Mouse (Mus musculus) hindbrain, embryonic 10.5 days (tissue): ENCODE results near the gene Rab13. TPM values are rescaled to one million over a fixed set of nuclear protein-coding genes. Genes with fewer than 3 reads are reported as not detected.

Experiments used
- DNase-seq: peaks from one replicate; pipeline ENCODE4 v3.0.0-alpha.2; 2017; ENCODE audit warnings: low spot score
- H3K27ac ChIP-seq: fragments of 300-500 bp; sonication (generic); 2 replicates; pipeline ENCODE4 v1.5.1; 2016; ENCODE audit warnings: mild to moderate bottlenecking, moderate library complexity
- H3K27me3 ChIP-seq: fragments of 300-500 bp; sonication (generic); 2 replicates; pipeline ENCODE4 v1.6.1; 2016; ENCODE audit warnings: mild to moderate bottlenecking; ENCODE audit not compliant: poor library complexity, insufficient read depth, severe bottlenecking
- H3K36me3 ChIP-seq: fragments of 300-500 bp; sonication (generic); 2 replicates; pipeline ENCODE4 v1.6.1; 2016; ENCODE audit warnings: mild to moderate bottlenecking, moderate library complexity
- H3K4me1 ChIP-seq: fragments of 300-500 bp; sonication (generic); replicated peaks from 2 replicates; pipeline ENCODE4 v1.6.1; 2016; ENCODE audit warnings: mild to moderate bottlenecking
- H3K4me3 ChIP-seq: fragments of 300-500 bp; sonication (generic); 2 replicates; pipeline ENCODE4 v1.5.1; 2016; ENCODE audit warnings: mild to moderate bottlenecking, moderate library complexity
- H3K9me3 ChIP-seq: fragments of 300-500 bp; sonication (generic); 2 replicates; pipeline ENCODE4 v1.6.1; 2016; ENCODE audit warnings: mild to moderate bottlenecking, moderate library complexity
- WGBS: fragments of 180-500 bp; shearing (Covaris S2); methylation state at CpG from one replicate; pipeline ENCODE4 v1.1.7; 2016; 5-methylcytosine and 5-hydroxymethylcytosine counted together
- polyA plus RNA-seq: library from polyadenylated mRNA; unstranded; fragments of >200 nt; fragmentation: Nextera tagmentation; extraction: Ambion mirVana; gene quantifications from 2 replicates; pipeline ENCODE4 v1.2.1, GENCODE M21; 2016

The Rab13 gene
- polyA plus RNA-seq, 1 experiment from 2014 or later: 25.5 TPM

DNA sequence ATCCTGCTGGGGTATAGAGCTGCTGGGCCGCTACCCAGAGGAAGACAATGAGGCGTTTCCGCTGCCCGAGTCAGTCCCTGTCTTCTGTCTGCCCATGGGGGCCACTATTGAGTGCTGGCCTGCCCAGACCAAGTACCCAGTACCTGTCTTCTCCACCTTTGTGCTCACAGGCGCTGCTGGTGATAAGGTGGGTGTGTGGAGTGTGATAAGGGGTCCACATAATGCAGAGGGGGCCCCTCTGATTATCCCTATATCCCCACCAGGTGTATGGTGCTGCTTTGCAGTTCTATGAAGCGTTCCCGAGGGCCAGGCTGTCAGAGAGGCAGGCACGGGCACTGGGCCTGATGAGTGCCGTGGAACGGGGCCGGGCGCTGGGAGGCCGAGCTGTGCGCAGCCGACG, 55.5 kb downstream of the Rab13 start:
- H3K36me3 ChIP-seq: peaks cover 70% of the 10 kb centered on the region
- no peak overlapping the region for H3K27ac ChIP-seq
- no peak for DNase-seq
- WGBS: 85% methylated on average over 16 of the region's 16 CpGs
- H3K4me1 ChIP-seq: peaks cover 24% of the 10 kb centered on the region
- no peaks in the 10 kb centered on the region for H3K9me3 ChIP-seq
- H3K27me3 ChIP-seq: no peaks in the 10 kb centered on the region
- H3K4me3 ChIP-seq: no peak overlapping the region

- H3K36me3 ChIP-seq: peaks cover 84% of the 10 kb centered on the region
- no peak for DNase-seq
- WGBS: 93% methylated on average over 8 of the region's 8 CpGs
- H3K27me3 ChIP-seq: no peaks in the 10 kb centered on the region
- H3K27ac ChIP-seq: no peak overlapping the region
- H3K4me1 ChIP-seq: peaks cover 17% of the 10 kb centered on the region
- no peak overlapping the region for H3K4me3 ChIP-seq
- no peaks in the 10 kb centered on the region for H3K9me3 ChIP-seq
Observed at GRCm38 (mm10) chr3:90270784-90271183, 57.3 kb downstream of the Rab13 start.

- H3K27ac ChIP-seq: no peak overlapping the region
- DNase-seq: no peak
- H3K9me3 ChIP-seq: no peaks in the 10 kb centered on the region
- H3K4me1 ChIP-seq: peaks cover 8% of the 10 kb centered on the region; the same call in 1 of the 2 replicates
- no peak overlapping the region for H3K4me3 ChIP-seq
- H3K27me3 ChIP-seq: no peaks in the 10 kb centered on the region
- WGBS: 75% methylated on average over 9 of the region's 9 CpGs
- H3K36me3 ChIP-seq: peaks cover 98% of the 10 kb centered on the region
Observed at GRCm38 (mm10) chr3:90272170-90272569, 58.7 kb downstream of the Rab13 start.

DNA sequence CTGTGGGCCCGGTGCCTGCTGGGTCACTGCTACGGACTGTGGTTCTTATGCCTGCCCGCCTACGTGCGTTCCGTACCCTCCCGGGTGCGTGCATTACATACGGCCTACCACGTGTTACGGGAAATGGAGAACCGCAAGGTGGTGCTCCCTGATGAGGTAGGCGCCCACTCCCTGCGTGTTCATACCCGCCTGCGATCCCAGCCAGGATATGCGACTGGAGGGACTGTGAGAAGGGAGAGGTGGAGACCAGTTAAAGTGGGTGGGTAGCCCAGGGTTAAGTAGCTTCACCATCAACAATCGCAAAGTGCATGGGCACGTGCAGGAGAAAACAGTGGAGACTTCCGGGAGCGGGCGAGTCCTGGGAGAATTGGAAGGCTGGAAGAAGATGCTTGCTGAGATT, 60.4 kb downstream of the Rab13 start:
- no peak for DNase-seq

GRCm38 (mm10) chr3:90275286-90275685, 61.8 kb downstream of the Rab13 start:
- H3K4me3 ChIP-seq: no peak overlapping the region
- H3K4me1 ChIP-seq: peaks cover 5% of the 10 kb centered on the region; the same call in 1 of the 2 replicates
- no peak overlapping the region for H3K27ac ChIP-seq
- H3K27me3 ChIP-seq: no peaks in the 10 kb centered on the region
- WGBS: 89% methylated on average over 11 of the region's 11 CpGs
- no peak for DNase-seq
- H3K36me3 ChIP-seq: peaks cover 100% of the 10 kb centered on the region
- no peaks in the 10 kb centered on the region for H3K9me3 ChIP-seq

More for the DNA sequence above, 60.4 kb downstream of the Rab13 start:
- H3K4me3 ChIP-seq: no peak overlapping the region
- H3K27ac ChIP-seq: no peak overlapping the region
- H3K27me3 ChIP-seq: no peaks in the 10 kb centered on the region
- 94% methylated on average over 22 of the region's 22 CpGs for WGBS
- peaks cover 98% of the 10 kb centered on the region for H3K36me3 ChIP-seq
- no peaks in the 10 kb centered on the region for H3K9me3 ChIP-seq
- peaks cover 5% of the 10 kb centered on the region; the same call in 1 of the 2 replicates for H3K4me1 ChIP-seq

Other genes starting within 250 kb of the Rab13 start
- gene Hax1, start 214.9 kb upstream of the Rab13 start, polyA plus RNA-seq: 181 and 189 TPM in 2 replicates
- gene 4933434E20Rik, start 162.1 kb upstream of the Rab13 start, polyA plus RNA-seq: 219 and 222 TPM in 2 replicates
- gene Ubap2l, start 161.1 kb upstream of the Rab13 start, polyA plus RNA-seq: 199 and 208 TPM in 2 replicates
- 541 and 592 TPM in 2 replicates for gene Tpm3, start 141.0 kb upstream of the Rab13 start, polyA plus RNA-seq
- 0.50 and 0.56 TPM in 2 replicates for gene Nup210l, start 109.6 kb upstream of the Rab13 start, polyA plus RNA-seq
- 1,066 and 1,137 TPM in 2 replicates for gene Rps27, start within 50 bp of the Rab13 start, polyA plus RNA-seq
- 91.4 and 95.7 TPM in 2 replicates for gene Jtb, start 17.9 kb downstream of the Rab13 start, polyA plus RNA-seq
- 4.2 and 4.3 TPM in 2 replicates for gene Creb3l4, start 29.8 kb downstream of the Rab13 start, polyA plus RNA-seq
- gene Slc39a1, start 34.5 kb downstream of the Rab13 start, polyA plus RNA-seq: 62.5 and 65.3 TPM in 2 replicates
- gene Crtc2, start 40.5 kb downstream of the Rab13 start, polyA plus RNA-seq: 20.8 and 28.4 TPM in 2 replicates
- 5.7 and 7.1 TPM in 2 replicates for gene Dennd4b, start 51.5 kb downstream of the Rab13 start, polyA plus RNA-seq
- gene Gatad2b, start 79.5 kb downstream of the Rab13 start, polyA plus RNA-seq: 15.3 and 17.9 TPM in 2 replicates
- gene Slc27a3, start 176.2 kb downstream of the Rab13 start, polyA plus RNA-seq: 28.5 and 29.1 TPM in 2 replicates
- gene Ints3, start 219.9 kb downstream of the Rab13 start, polyA plus RNA-seq: 37.6 and 39.7 TPM in 2 replicates